16 mouse cellular contexts compared by ENCODE assay signal in the genomic region with DNA sequence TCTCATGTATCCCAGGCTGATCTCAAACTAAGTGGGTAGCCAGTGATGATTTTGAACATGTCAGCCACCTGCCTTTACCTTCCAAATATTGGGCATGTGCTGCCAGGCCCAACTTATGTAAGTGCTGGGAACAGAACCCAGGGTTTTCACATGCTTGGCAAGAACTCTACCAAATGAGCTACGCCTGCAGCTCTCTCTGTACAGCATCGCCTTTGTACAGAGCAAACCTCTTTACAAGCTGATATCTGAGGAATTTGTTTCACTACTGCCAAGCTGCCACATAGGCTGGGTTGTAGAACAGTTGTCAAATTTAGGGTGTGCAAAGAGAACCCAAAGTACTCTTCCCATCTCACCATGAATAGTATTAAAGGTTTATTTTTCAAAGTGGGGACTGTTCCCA.
DNase-seq lines count a peak whose midpoint lies in the region; ATAC-seq lines count a peak whose summit lies in the region.
"Had no signal": no experiment of that assay in that cellular context is flagged by ENCODE, and none has a peak within 500 bp of the region (broad histone marks: within the 10 kb centered on the region; RNA-seq: fewer than 3 reads in every experiment).

No protein-coding gene starts in this region.

- peaks cover 25% of the 10 kb centered on the region for H3K4me1 ChIP-seq in heart, embryonic 13.5 days
- no peaks in the 10 kb centered on the region for H3K4me1 ChIP-seq in liver, embryonic 11.5 days (replicated peaks; ENCODE audit: control insufficient read depth, insufficient read depth, low read length)
- H3K4me1 ChIP-seq: embryonic facial prominence, embryonic 12.5 days; hindbrain, embryonic 15.5 days; liver, embryonic 13.5 days had no signal

- H3K9me3 ChIP-seq in heart, embryonic 13.5 days, result no peaks in the 10 kb centered on the region
- H3K9me3 ChIP-seq in liver, embryonic 11.5 days (ENCODE audit: control insufficient read depth, low read length), result no peaks in the 10 kb centered on the region
- H3K9me3 ChIP-seq: embryonic facial prominence, embryonic 12.5 days; hindbrain, embryonic 15.5 days; liver, embryonic 13.5 days; midbrain, embryonic 15.5 days had no signal

- H3K4me3 ChIP-seq in heart, embryonic 13.5 days, result no peak overlapping the region
- H3K4me3 ChIP-seq in liver, embryonic 11.5 days (ENCODE audit: low read depth, low read length), result no peak overlapping the region
- H3K4me3 ChIP-seq: embryonic facial prominence, embryonic 12.5 days; hindbrain, embryonic 15.5 days; liver, embryonic 13.5 days; midbrain, embryonic 15.5 days had no signal

- peaks cover 10% of the 10 kb centered on the region for H3K36me3 ChIP-seq in heart, embryonic 13.5 days
- H3K36me3 ChIP-seq in liver, embryonic 11.5 days (ENCODE audit: control insufficient read depth, insufficient read depth, low read length), result no peaks in the 10 kb centered on the region
- H3K36me3 ChIP-seq: hindbrain, embryonic 15.5 days; liver, embryonic 13.5 days; midbrain, embryonic 15.5 days had no signal

- DNase-seq in left cerebral cortex, adult 18-20 months (ENCODE audit: low spot score in 2 of 2), result peak; percentile 12 to 16
- no peak for DNase-seq in left cerebral cortex, postnatal 14 days (ENCODE audit: low spot score in 2 of 2)
- DNase-seq in gonadal fat pad, adult 2 months (ENCODE audit: low read depth), result peak; percentile 30
- peak; percentile 53 to 57 for DNase-seq in layer of hippocampus, postnatal 36 days
- no peak for DNase-seq in kidney, postnatal 36 days
- no peak for DNase-seq in liver, embryonic 11.5 days (ENCODE audit: low spot score)
- DNase-seq: cerebellum, adult 9-11 months; gastrocnemius, postnatal 10 days; kidney, adult 2 months; liver, embryonic 13.5 days; retina, postnatal 1 day had no signal

- no peaks in the 10 kb centered on the region for H3K27me3 ChIP-seq in heart, embryonic 13.5 days (replicated peaks)
- H3K27me3 ChIP-seq in liver, embryonic 11.5 days (replicated peaks; ENCODE audit: control insufficient read depth, insufficient read depth, low read length), result no peaks in the 10 kb centered on the region
- H3K27me3 ChIP-seq: embryonic facial prominence, embryonic 12.5 days; hindbrain, embryonic 15.5 days; liver, embryonic 13.5 days; midbrain, embryonic 15.5 days had no signal

- intact Hi-C loops in left cerebral cortex, postnatal 14 days (cut with DNase I), result no loop called here

- no peak overlapping the region for H3K4me2 ChIP-seq in heart, embryonic 13.5 days
- no peak overlapping the region for H3K4me2 ChIP-seq in liver, embryonic 11.5 days
- H3K4me2 ChIP-seq: embryonic facial prominence, embryonic 12.5 days; hindbrain, embryonic 15.5 days; liver, embryonic 13.5 days; midbrain, embryonic 15.5 days had no signal

- 32% methylated on average over 2 of the region's 2 CpGs for WGBS in heart, embryonic 13.5 days
- WGBS in liver, embryonic 11.5 days, result 87% methylated on average over 2 of the region's 2 CpGs

- H3K27ac ChIP-seq in heart, embryonic 13.5 days (replicated peaks), result peak overlapping the region; percentile 62
- no peak overlapping the region for H3K27ac ChIP-seq in liver, embryonic 11.5 days (ENCODE audit: low read depth, low read length)
- H3K27ac ChIP-seq: embryonic facial prominence, embryonic 12.5 days; hindbrain, embryonic 15.5 days; liver, embryonic 13.5 days; macrophage; midbrain, embryonic 15.5 days had no signal

- ATAC-seq in heart, embryonic 13.5 days (ENCODE audit: extremely low read depth, insufficient number of reproducible peaks, low FRiP score, low TSS enrichment), result no peak
- no peak for ATAC-seq in liver, embryonic 11.5 days (replicated peaks; ENCODE audit: low FRiP score)
- ATAC-seq: midbrain, embryonic 15.5 days had no signal

- H3K9ac ChIP-seq in heart, embryonic 13.5 days, result no peak overlapping the region
- no peak overlapping the region for H3K9ac ChIP-seq in liver, embryonic 11.5 days (ENCODE audit: low read depth, low read length)
- H3K9ac ChIP-seq: embryonic facial prominence, embryonic 12.5 days; hindbrain, embryonic 15.5 days; liver, embryonic 13.5 days; midbrain, embryonic 15.5 days had no signal

Comparison
In these comparisons a context has a peak if more than half of its experiments do, and no peak if none do; other contexts are left out.
1. DNase-seq: peak in left cerebral cortex, adult 18-20 months (2 of 2), gonadal fat pad, adult 2 months (single experiment) and layer of hippocampus, postnatal 36 days (2 of 2); none in left cerebral cortex, postnatal 14 days (0 of 2), kidney, postnatal 36 days (0 of 2) and liver, embryonic 11.5 days (single experiment).